Mouse (Mus musculus): ENCODE results near the gene Hand1.

The Hand1 gene

DNA sequence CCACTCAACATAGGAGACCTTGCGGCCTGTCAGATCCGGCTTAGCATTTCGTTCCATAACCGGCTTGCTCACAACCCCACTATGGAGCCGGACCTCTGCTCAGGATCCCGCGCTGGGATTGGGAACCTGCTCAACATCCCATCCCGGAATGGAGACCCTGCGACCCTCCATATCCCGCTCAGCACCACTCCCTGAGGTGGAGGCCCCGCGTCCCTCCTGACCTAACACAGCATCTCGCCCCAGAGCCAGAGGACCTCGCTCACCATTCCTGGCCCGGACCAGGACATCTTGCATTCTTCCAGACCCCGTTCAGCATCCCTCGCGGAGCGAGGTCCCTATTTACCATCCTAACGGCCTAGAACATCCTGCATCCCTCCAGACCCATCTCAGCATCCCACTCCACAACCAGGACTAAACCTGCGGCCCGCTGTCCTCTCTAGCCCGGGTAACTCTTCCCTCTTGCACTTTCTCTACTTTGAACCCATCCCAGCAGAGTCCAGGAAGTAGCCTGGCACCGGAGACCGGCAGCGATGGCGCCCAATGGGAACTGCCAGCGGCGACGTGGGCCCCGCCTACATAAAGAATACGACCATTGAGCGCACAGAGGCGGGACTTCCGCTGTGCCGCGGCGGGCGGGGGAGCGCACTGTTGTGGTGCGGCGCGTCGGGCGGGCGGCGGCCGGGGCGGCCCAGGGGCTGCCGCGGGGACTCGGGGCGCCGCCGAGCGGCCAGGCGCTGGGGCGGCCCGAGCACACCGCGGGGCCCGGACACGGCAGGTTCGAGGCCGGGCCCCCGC is 31.4 kb downstream of the Hand1 start, which contains the start of gene Sap30l:
TSS of gene Sap30l (plus strand) at position 667 of the 795 bp plus-strand sequence.
- peak; percentile 98 to 99 for DNase-seq

GRCm38 (mm10) chr11:57800266-57800951 is 32.2 kb downstream of the Hand1 start:
- DNase-seq = peak in 1 of 2 experiments; percentile 33

DNA sequence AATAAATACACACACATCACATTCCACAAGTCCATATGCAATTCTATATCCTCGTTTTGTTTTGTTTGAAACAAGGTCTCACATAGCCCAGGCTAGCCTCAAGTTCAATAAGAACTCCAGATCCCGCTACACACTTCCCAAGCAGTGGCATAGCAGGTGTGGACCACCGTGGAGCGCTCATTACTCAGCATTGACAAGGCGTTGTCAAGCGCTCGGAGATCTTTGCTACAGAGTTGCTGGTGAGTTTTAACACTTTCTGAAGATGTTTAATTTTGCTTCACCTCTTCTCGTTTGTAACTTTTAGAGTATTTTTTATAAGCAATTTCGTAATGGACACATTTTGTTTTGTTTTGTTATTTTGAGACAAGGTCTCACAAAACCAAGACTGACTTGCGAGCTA is 33.2 kb downstream of the Hand1 start:
- no peak for DNase-seq

DNA sequence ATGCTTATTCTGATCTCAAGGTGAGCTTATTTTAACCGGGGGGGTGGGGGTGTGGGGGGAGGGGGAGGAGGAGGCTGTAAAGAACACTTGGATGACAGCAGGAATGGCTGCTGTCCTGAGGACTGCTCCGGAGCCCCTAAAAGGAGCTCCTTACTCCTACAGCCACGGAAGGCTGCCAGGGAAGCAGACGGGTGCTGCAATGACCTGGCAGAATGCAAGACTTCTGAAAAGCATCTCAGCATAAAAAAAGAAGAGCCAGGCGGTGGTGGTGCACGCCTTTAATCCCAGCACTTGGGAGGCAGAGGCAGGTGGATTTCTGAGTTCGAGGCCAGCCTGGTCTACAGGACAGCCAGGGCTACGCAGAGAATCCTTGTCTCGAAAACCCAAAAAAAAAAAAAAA is 34.8 kb downstream of the Hand1 start:
- DNase-seq = no peak

DNA sequence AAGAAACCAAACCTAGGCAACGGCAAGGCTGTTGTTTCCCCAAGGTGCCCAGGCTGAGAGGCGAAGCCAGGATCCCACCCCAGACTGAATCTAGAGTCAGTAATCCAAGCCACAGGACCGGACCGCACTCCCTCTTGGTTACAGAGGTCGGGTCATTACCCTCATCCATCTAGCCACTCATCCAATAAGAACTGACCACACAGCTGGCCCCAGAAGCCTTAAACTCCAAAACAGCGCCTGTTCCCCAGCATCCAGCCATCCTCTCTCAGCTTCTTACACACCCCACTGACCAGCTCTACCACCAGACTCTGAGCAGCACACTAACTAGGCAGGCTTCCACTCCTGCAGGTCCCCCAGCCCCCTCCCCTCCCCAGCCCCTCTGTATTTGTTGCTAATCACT is 37.5 kb downstream of the Hand1 start:
- no peak for DNase-seq

GRCm38 (mm10) chr11:57790866-57791535 is 41.6 kb downstream of the Hand1 start:
- no peak for DNase-seq

GRCm38 (mm10) chr11:57787913-57788312 is 44.7 kb downstream of the Hand1 start:
- DNase-seq = peak; percentile 44 to 64

DNA sequence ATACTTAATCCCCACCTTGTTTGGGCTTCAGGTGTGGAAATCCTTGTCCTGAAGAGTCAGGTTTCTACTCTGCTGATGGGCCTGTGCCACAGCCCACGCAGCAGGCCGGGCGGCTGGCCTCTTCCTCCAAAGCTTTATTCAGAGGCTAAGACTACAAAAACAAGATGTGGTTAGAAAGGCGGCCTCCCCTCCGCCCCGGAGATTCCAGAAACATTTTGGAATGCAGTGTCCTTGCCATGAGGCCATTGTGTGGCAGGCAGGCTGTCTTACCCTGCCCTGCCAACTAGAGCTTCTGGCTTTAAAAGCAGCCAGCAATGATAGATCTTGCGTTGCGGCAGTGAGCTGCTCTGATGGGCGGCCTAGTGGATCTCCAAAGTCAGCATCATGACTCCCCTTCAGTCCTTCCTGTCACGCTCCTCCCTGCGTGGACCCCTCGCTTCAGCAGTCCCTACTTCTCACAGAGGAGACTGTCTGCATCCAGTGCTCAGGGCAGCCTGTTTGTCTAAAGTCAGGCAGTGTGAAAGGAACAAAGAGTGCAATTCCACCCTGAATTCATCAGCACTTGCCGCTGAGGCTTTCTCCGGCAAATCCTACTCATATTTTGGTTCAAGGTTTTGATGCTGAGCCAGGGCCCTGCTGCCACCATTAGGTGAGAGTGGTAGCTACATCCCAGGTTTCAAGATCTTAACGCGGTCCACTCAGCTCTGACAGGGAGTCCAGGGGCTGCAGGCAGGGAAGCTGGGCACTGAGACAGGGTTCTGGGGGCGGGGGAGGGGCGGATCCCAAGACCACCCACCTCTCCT is 45.8 kb downstream of the Hand1 start:
- DNase-seq = peak; percentile 69

DNA sequence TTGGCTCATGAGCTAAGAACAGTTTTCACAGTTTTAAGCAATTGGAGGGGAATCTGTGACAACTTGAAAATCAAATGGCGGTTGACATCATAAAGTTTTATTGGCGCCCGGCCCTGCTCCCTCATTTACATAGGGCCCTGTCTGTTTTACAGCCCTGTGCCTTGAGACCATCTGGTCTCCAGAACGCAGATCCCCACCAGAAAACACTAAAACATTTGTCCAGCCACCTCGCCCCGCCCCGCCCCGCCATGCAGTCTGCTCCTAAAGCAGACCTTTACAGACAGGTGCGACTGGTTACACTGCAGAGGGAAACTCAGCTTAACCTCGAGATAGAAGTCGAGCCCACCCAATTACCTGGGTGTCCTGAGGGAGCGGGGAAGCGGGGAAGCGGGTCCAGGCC is 52.8 kb downstream of the Hand1 start:
- no peak for DNase-seq
